Mouse (Mus musculus) liver, adult 2 months (tissue): ENCODE data around the gene Agrp.

Experiments used
- CTCF ChIP-seq: fragments of 200-500 bp; IDR thresholded peaks from 2 replicates; pipeline ENCODE4 v1.5.1; 2011; ENCODE audit warnings: low read depth, low read length, control low read depth
- POLR2A ChIP-seq: fragments of 200-500 bp; IDR thresholded peaks from 2 replicates; pipeline ENCODE4 v1.6.1; 2011; ENCODE audit warnings: low read length, control low read depth; ENCODE audit not compliant: insufficient read depth; ENCODE audit errors: extremely low read depth

DNA sequence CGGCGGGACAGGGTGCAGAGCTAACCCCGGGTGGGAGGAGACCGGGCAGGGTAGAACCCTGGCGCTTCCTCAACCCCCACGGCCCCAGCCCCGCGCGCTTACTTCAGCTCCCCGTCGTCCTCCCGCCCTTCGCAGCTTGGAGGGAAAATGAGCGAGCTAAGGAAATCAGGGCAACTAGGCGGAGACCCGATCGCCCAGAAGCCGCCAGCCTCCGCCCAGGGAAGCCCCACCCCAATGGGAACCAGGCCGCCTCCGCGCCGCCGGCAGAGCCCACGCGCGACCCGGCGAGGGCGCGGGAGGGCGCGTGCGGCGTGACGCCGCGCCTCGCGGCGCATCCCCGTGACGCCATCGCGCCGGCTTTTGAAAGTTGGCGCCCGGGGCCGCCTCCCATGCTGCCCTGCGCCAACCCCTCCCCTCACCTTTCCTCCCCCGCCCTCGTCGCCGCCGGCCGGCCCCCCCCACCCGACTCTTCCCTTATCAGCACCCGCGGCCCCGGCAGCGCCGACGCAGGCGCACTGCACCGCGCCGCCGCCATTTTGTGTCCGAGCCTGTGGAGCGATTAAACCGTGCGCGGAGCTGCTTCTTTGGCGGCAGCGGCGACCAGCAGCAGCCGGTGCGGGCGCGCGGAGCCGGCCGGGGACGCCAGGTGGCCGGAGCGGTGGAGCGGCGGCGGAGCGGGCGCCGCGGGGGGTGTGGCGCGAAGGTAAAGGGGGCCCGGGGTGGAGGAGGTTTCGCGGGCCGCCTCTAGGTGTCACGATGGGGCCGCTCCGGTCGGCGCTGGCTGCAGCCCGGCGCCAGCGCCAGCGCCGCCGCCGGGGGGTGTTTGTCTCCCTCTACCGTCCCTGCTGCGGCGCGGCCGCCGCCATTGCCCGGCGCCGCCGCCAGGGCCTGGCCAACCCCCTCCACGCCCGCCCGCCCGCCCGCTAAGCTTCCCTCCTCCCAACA, 903 bp downstream of the Agrp start, which contains the start of gene Ctcf:
- peak; percentile 56 for TF ChIP-seq CTCF
- 0 out of 2 replicates have a peak, but pooled peaks have one; percentile 27 for TF ChIP-seq POLR2A
